Mouse (Mus musculus) MEL (cell line): ENCODE measurements around the gene Itgb1bp1.

Experiments
- CTCF ChIP-seq, 3 experiments: IDR thresholded peaks in 2 of 3; conservative IDR thresholded peaks in 1 of 3; 2 replicates each; pipeline ENCODE4 v1.5.1; 2011 to 2012; ENCODE audit warnings: low read length in 3 of 3, low read depth in 2 of 3, mild to moderate bottlenecking in 2 of 3, improper control_type of control experiment in 1 of 3, inconsistent platforms in 1 of 3, mixed read lengths in 1 of 3, moderate library complexity in 1 of 3; ENCODE audit not compliant: control insufficient read depth in 1 of 3, insufficient read depth in 1 of 3, poor library complexity in 1 of 3, severe bottlenecking in 1 of 3
- JUND ChIP-seq: IDR thresholded peaks from 2 replicates; pipeline ENCODE4 v1.6.1; 2011; ENCODE audit warnings: low read depth, mild to moderate bottlenecking, improper control_type of control experiment, low read length
- KAT2A ChIP-seq: conservative IDR thresholded peaks from 2 replicates; pipeline ENCODE4 v1.6.1; 2012; ENCODE audit warnings: low read depth, low read length, improper control_type of control experiment, inconsistent platforms
- MXI1 ChIP-seq: IDR thresholded peaks from 2 replicates; pipeline ENCODE4 v1.6.1; 2011; ENCODE audit warnings: mild to moderate bottlenecking, low read depth, low read length, improper control_type of control experiment
- POLR2A ChIP-seq, 2 experiments: IDR thresholded peaks; 2 replicates each; pipeline ENCODE4 v1.6.1; 2011 to 2012; ENCODE audit warnings: low read length in 2 of 2, mild to moderate bottlenecking in 2 of 2, control low read depth in 1 of 2, improper control_type of control experiment in 1 of 2, low read depth in 1 of 2, moderate library complexity in 1 of 2; ENCODE audit not compliant: control insufficient read depth in 1 of 2, insufficient read depth in 1 of 2, poor library complexity in 1 of 2
- POLR2AphosphoS5 ChIP-seq: IDR thresholded peaks from 2 replicates; pipeline ENCODE4 v1.6.1; 2012; ENCODE audit warnings: low read depth, borderline replicate concordance, mild to moderate bottlenecking, inconsistent platforms, low read length, moderate library complexity, mixed read lengths

DNA sequence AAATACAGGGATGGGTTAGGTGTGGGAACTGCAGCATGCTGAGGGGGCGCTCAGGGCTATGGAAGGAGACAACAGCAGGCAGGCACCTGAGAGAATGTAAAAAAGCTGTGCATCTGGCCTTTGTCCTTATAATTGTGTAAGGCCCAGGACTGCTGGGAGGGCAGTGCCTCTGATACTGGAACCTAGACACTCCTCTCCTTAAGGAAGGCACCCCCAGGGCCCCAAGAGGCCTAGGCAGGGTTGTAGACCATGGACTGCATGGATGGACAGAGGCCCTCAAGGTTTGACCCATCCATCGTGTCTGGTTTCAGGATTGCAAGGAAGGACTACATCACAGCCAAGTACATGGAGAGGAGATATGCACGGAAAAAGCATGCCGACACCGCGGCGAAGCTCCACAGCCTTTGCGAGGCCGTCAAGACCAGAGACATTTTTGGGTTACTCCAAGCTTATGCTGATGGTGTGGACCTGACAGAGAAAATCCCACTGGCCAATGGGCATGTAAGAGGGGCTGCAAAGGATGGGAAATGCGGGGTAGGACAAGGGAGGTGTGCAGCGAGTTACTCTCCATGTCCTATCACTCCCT lies 41.6 kb downstream of the Itgb1bp1 start:
- TF ChIP-seq POLR2A (IDR thresholded peaks at IDR 0.05; ENCODE audit: control insufficient read depth in 1 of 2, insufficient read depth in 1 of 2, low read depth in 1 of 2, low read length in 2 of 2, poor library complexity in 1 of 2) = no peak
- TF ChIP-seq JUND = no peak
- TF ChIP-seq KAT2A = no peak
- no peak for TF ChIP-seq CTCF (IDR thresholded peaks at IDR 0.05 in 2 of 3, conservative IDR thresholded peaks at IDR 0.05 in 1 of 3; ENCODE audit: control insufficient read depth in 1 of 3, insufficient read depth in 1 of 3, low read depth in 2 of 3, low read length in 3 of 3, poor library complexity in 1 of 3, severe bottlenecking in 1 of 3)
- no peak for TF ChIP-seq POLR2AphosphoS5
- TF ChIP-seq MXI1 = no peak
